Mouse (Mus musculus): ENCODE results near the gene Mrpl47. TPM values are rescaled to one million over a fixed set of nuclear protein-coding genes. Genes with fewer than 3 reads are reported as not detected.
"Not testable (repeated sequence)": the region's sequence is repeated elsewhere in the genome, so short reads cannot be mapped to it uniquely, and the experiment has no call there.

Gene Mrpl47
- polyA plus RNA-seq, 3 experiments from 2014 or later, result 15.7 to 24.7 (median 19.4) TPM

DNA sequence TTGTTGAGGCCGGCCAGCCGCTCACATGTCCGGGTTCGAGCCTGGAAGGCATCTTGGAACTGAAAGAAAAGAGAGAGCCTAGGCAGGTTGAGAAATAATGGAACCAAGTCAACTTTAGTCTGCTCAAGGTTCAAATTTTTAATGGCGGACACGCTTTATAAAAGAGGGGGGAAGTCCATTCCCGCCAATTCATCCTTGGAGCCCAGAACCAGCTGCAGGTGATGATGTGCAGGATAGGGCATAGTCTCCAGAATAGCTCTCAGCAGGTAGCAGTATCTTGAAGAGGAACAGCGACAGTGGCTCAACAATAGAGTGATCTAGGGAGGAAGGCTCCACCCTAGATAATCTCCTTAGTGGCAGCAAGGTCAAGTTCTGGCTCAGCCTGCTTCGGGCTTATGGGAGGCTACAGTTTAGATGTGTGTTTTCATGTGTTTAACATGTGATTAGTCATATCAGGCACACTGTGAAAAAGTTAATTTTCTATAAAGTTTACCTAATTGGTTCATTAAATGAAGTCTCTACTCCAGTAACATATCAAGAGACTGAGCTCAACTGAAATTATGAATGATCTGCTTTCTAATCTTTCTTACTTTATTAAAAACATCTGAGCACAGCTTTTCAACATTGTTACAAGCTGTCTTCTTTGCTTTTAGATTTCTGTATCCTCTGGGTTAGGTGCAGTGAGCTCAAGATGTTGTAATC is 31.6 kb downstream of the Mrpl47 start, which contains the start of gene Actl6a:
TSS of gene Actl6a (plus strand) at position 652 of the 702 bp plus-strand sequence.
- ATAC-seq, result not testable (repeated sequence)

DNA sequence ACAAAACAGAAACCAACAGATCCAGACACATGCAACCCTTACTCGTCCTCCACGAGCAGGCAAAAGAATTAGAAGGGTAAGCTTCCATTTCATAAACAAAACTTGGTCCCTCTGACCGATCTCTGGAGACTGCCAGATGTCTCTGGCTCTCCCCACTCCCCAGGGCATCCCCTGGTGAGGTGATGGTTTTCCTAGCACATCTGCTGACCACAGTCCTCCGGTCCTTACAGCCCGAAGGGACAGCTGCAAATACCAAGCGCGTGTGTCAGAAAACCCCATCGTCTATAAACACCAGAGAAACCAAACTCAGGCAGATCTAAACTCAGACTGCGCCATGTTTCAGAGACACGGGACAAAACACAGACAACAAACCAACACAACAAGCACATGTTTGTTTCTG is 32.8 kb downstream of the Mrpl47 start:
- ATAC-seq, result not testable (repeated sequence)

DNA sequence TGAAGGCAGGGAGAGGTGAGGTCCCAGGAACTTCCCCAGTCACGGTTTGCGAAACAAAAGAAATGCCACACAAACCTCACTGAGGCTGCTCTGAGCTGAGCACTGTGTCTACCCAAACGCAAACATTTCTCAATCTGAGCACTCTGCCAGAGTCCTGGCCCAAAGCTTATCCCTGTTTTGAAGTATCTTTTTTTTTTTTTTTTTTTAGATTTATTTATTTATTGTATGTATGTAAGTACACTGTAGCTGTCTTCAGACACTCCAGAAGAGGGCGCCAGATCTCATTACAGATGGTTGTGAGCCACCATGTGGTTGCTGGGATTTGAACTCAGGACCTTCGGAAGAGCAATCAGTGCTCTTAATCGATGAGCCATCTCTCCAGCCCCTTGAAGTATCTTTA is 33.4 kb downstream of the Mrpl47 start:
- ATAC-seq, result not testable (repeated sequence)

DNA sequence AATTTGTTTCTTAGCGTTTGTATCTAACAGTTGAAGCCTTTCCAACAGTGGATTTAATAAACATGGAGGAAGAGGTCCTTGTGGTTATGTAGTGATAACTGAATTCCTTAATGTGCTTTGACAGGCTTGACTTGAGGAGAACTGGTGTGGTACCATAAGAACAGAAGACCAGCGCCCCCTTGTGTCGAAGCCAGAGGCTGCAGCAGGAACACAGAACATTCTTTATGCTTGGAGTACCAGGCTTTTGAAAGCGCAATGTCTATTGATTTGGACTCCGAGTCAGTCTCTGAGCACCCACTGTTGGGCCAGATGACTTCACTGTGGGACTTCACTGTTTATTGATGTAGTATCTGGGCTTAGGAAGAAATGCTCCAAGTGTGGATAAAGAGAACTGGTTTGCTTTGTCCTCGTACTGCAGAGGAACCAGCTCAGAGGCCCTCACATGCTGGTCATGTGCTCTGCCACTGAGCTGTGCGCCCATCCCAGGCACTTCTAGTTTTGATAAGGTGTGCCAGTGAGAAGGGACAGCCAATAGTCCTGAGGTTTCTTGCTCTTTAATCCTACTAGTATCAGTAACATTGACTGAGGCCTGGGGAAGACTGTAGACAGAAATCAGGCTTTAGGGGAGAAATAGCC is 39.1 kb downstream of the Mrpl47 start:
- peak; percentile 75 for ATAC-seq

DNA sequence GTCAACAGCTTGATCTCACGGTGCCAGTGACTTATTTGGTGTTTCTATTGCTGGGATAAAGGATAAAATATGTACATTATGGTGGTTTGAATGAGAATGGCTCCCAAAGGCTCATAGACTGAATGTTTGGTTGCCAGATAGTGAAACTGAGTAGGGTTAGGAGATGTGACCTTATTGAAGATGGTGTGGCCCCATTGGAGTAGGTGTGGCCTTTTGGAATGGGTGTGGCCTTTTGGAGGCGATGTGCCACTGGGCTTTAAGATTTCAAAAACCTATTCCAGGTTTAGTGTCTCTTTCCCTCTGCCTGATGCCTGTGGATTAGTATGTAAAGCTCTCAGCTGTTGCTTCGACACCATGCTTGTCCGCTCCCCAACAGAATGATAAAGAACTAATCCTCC is 41.8 kb downstream of the Mrpl47 start:
- no peak for ATAC-seq

DNA sequence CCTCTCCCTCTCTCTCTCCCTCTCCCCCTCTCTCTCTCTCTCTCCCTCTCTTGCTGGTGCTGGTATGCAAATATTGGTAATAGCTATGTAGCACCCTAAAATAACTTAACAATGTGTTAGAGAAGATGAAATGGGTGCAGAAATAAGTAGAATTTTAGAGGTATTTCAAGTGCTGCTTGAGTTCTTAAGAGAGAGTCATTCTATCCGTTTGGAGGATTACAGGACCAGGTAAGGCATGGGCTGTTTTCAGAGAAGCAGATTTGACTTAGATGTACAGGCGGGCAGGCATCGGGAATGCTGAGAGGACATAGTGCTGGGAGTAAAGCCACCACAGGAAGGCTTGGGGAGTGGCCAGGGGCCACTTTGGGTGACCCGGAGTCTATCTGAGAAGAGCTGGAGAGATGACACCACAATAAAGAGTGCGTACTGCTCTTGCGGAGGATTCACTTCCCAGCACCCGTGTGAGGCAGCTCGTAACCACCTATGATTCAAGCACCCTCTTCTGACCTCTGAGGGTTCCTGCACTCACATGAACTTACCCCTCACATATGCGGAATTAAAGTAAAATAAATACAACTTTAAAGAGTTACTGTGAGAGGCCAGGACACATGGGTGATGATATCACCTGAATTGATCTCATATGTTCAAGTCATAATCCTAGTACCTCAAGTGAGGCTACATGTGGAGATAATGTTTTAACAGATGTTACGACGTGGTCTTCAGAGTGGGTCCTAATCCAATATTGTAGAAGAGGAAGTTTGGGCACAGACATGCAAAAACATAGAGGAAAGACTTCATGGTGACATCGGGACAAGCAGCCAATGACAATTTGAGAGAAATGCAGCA is 42.4 kb downstream of the Mrpl47 start:
- no peak for ATAC-seq

DNA sequence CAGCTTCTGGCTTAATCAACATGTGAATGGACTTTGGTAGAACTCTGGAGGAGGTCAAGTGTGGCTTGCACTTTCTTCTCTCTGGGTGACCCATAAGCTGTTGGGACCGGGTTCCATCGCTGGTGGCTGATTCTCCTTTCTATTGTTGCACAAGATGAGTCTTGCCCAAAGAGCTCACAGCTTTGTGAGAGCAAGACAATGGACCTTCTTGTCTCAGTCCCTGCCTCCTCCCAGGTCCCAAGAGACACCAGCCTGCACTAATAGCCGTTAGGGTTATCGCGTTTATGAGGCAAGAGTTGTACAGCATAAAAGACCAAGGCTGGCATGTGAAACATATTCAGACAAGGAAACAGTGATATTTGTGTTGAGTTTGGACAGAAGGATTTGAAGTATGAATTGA is 43.2 kb downstream of the Mrpl47 start:
- no peak for ATAC-seq

DNA sequence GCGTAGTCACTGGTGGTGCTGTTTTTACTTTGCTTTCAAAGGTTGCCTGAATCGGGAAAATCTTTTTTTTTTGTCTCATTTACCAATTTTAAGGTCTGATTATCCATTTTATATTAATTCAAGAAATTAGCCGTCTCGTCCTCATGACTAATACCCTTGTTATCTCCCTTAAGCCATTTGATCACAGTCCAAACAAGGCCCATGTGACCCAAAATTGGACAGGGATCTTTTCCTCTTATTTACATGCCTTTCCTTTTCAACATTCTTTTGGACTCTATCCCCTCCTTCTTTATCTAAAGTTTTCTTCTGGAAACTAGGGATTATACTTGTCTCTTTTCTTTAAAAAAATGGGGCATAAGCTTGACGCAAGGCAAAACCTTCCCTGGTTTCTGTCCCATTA is 45.6 kb downstream of the Mrpl47 start:
- ATAC-seq, result no peak

DNA sequence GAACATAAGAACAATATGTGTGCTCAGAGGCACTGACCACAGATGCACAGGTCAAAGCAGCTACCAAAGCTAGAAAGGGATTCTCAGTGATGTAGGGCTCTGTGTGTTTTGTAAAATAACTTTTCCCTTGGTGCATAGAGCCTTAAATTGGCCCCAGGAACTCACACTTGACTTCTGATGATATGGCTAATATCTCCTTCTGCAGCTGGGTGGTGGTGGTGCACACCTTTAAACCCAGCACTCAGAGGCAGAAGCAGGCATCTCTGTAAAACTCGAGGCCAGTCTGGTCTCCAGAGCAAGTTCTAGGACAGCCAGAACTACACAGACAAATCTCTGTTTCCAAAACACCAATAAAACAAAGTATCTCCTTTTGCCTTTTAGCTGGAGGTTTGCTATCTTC is 46.5 kb downstream of the Mrpl47 start:
- ATAC-seq, result no peak

DNA sequence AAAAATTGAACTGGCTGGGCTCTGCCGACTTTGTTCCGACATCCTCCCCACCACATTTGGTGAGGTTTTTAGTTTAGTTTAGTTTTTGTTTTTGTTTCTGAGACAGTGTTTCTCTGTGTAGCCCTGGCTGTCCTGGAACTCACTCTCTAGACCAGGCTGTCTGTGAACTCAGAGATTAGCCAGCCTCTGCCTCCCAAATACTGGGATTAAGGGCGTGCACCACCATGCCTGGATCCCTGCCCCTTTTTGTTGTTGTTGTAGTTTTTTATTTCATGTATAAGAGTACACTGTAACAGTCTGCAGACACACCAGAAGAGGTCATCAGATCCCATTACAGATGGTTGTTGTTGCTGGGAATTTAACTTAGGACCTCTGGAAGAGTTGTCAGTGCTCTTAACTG is 47.4 kb downstream of the Mrpl47 start:
- no peak for ATAC-seq

DNA sequence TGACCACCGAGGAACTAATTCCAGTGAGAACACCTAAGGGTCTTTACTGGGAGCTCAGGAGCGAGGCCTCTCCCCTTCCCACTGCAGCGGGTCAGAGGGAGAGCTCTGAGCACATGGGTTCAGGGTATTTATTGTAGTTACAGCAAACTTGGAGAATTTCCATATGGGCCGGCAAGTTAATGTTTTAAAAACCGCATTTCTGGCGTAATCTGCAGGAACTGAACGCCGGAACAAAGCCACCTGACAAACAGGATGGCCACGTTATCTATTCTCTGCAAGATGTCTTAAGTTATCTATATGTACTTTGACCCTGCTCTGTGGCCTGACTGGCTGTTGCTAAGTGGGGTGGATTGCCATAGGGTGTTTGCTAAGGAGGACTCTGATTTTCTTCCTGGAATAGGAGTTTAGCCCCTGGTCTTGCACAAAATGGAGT is 47.8 kb downstream of the Mrpl47 start:
- no peak for ATAC-seq

DNA sequence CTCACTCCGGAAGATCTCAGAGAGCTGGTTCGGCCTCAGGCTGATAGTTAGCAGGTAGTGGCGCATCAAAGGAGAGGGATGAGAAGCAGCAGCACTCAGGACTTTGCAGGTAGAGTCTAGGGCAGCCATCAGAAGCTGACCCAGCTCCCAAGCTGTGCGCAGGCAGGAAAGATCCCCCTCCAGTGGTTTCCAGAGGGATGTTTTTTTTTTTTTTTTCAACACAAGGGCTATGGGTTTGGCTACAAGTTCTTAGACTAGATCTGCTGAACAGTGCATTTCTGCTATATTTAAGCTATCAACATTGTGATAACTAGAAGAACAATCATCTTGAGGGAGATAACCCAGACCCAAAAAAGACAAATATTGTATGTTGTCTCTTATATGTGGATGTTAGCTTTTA is 50.2 kb downstream of the Mrpl47 start:
- no peak for ATAC-seq

DNA sequence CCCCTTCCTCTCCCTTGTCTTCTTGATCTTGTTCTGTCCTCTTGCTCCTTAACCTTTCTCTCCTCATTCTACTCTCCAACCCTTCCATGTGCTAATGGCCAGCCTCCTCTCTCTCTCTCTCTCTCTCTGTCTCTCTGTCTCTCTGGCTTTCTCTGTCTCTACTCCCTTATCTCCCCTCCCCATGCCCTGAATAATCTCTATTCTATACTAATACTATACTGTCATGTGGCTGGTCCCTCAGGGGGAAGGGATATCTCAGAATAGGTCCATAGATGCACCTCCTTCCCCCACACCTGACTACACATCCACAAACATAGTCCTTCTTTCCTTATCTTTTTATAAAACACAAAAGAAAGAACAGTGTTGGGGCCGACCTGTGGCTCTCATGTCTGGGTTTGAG is 50.9 kb downstream of the Mrpl47 start:
- no peak for ATAC-seq

DNA sequence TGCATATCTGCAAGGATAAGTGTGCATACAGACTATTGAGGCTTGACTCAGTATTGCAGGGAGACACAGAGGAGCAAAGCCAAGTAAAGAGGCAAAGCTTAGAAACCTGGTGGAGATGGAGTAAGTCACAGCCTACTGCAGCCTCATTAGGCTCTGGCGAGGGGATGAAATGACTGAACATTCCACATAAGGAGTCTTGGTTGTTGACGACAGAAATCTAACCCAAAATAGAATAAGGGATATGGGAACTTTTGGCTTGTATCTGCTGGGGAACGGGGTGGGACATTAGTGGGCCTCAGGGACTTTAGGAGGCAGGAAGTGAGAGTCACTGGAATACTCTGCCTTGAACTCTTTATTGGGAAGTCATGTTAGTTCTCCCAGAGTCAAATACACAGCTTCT is 52.8 kb downstream of the Mrpl47 start:
- no peak for ATAC-seq

DNA sequence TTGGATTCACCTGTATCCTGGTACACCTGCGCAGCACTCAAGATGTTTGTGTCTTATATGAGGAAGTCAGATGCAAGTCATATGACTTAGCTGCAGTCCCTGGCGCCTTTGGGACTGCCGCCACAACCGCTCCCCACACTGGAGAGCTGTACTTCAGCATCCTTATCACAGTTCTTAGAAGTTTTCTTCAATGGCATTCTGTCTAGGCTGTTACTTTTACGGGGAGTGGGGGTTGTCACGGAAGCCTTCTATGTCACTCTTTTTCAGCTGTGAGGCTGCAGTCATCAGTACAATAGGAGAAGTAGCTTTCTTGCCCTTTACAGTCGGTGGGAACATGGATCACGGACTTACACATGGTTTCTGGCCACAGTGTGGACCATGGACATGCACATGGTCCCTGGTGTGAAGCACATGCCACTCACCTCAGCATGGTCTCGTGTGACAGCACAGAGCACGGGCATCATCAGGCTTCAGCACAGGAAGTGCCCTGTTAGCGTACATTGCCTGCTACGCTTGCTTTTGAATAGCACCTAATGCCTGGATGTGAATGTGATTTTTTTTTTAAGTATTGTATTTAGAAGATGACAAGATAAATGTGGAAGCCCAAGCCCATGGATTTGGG is 54.4 kb downstream of the Mrpl47 start:
- no peak for ATAC-seq

DNA sequence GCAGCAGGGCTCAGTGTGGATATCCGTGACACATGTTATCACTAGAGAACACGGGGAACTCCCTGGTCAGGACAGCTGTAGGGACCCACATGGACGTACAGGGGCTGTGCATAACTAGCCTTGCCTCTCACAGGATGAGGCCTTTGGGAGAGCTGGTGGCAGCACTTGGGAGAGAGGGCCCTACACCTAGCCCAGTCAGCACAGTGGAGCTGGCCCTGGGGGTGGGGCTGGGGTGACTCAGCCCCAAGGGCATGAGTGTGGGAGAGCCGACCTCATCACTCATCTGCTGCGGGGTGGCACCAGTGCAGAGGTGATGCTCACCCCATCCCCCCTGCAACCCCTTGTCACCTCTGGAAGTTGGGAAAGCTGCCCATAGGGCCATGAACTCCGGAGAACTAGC is 61.0 kb downstream of the Mrpl47 start:
- ATAC-seq, result no peak

Other genes starting within 250 kb of the Mrpl47 start
- gene Kcnmb3, start 245.4 kb downstream of the Mrpl47 start, polyA plus RNA-seq (2017; shearing (Covaris generic)), result 1 to 10 TPM in 1 of 3 experiments, under 1 TPM in 2; 0.33 to 1.2 (median 0.85) TPM
- gene Zfp639, start 227.3 kb downstream of the Mrpl47 start, polyA plus RNA-seq (2017; shearing (Covaris generic)), result 10 to 100 TPM; 26.7 to 28.3 (median 28.1) TPM
- 10 to 100 TPM; 10.9 to 15.6 (median 13.2) TPM for gene Mfn1, start 208.1 kb downstream of the Mrpl47 start, polyA plus RNA-seq (2017; shearing (Covaris generic))
- 10 to 100 TPM; 19.0 to 23.9 (median 22.6) TPM for gene Gnb4, start 121.0 kb downstream of the Mrpl47 start, polyA plus RNA-seq (2017; shearing (Covaris generic))
- gene Actl6a, start 31.3 kb downstream of the Mrpl47 start, polyA plus RNA-seq (2017; shearing (Covaris generic)), result 100 to 1,000 TPM in 1 of 3 experiments, 10 to 100 TPM in 2; 93.7 to 118 (median 94.9) TPM
- 100 to 1,000 TPM; 255 to 284 (median 279) TPM for gene Ndufb5, start 615 bp downstream of the Mrpl47 start, polyA plus RNA-seq (2017; shearing (Covaris generic))
- not detected for gene Usp13, start 79.9 kb upstream of the Mrpl47 start, polyA plus RNA-seq (2017; shearing (Covaris generic))

Measured in inflammation-experienced regulatory T-cells, adult 6 months (primary cell).